Mouse (Mus musculus) embryonic facial prominence, embryonic 13.5 days (tissue): ENCODE measurements at regions not wholly inside any gene's neighbourhood (a gene's known extent, or its start where the extent isn't known, plus 50 kb on each side); places are given as distances from the start of the nearest gene placed in this dataset.

Experiments
- ATAC-seq: fragments of 200-750 bp; cut with Nextera tagmentation; 2 replicates; pipeline ENCODE4 v1.8.0; 2017; ENCODE audit warnings: low read depth; ENCODE audit not compliant: insufficient number of reproducible peaks, insufficient read depth, low FRiP score, low TSS enrichment
- H3K27ac ChIP-seq: fragments of 300-500 bp; sonication (generic); 2 replicates; pipeline ENCODE4 v1.5.1; 2015; ENCODE audit warnings: moderate library complexity, mild to moderate bottlenecking, inconsistent platforms
- H3K27me3 ChIP-seq: fragments of 300-500 bp; sonication (generic); 2 replicates; pipeline ENCODE4 v1.6.1; 2015; ENCODE audit warnings: mild to moderate bottlenecking, inconsistent platforms
- H3K36me3 ChIP-seq: fragments of 300-500 bp; sonication (generic); 2 replicates; pipeline ENCODE4 v1.6.1; 2015; ENCODE audit warnings: mild to moderate bottlenecking, inconsistent platforms
- H3K4me1 ChIP-seq: fragments of 300-500 bp; sonication (generic); 2 replicates; pipeline ENCODE4 v1.6.1; 2015; ENCODE audit warnings: inconsistent platforms
- H3K4me2 ChIP-seq: fragments of 300-500 bp; sonication (generic); 2 replicates; pipeline ENCODE4 v1.6.1; 2015; ENCODE audit warnings: moderate library complexity, mild to moderate bottlenecking, inconsistent platforms
- H3K4me3 ChIP-seq: fragments of 300-500 bp; sonication (generic); 2 replicates; pipeline ENCODE4 v1.5.1; 2015; ENCODE audit warnings: mild to moderate bottlenecking, inconsistent platforms
- H3K9ac ChIP-seq: fragments of 300-500 bp; sonication (generic); 2 replicates; pipeline ENCODE4 v1.6.1; 2015; ENCODE audit warnings: mild to moderate bottlenecking, inconsistent platforms
- H3K9me3 ChIP-seq: fragments of 300-500 bp; sonication (generic); 2 replicates; pipeline ENCODE4 v1.6.1; 2016; ENCODE audit warnings: inconsistent platforms
- WGBS: fragments of 180-500 bp; shearing (Covaris S2); methylation state at CpG from one replicate; pipeline ENCODE4 v1.1.7; 2015; ENCODE audit warnings: mixed read lengths; 5-methylcytosine and 5-hydroxymethylcytosine counted together

DNA sequence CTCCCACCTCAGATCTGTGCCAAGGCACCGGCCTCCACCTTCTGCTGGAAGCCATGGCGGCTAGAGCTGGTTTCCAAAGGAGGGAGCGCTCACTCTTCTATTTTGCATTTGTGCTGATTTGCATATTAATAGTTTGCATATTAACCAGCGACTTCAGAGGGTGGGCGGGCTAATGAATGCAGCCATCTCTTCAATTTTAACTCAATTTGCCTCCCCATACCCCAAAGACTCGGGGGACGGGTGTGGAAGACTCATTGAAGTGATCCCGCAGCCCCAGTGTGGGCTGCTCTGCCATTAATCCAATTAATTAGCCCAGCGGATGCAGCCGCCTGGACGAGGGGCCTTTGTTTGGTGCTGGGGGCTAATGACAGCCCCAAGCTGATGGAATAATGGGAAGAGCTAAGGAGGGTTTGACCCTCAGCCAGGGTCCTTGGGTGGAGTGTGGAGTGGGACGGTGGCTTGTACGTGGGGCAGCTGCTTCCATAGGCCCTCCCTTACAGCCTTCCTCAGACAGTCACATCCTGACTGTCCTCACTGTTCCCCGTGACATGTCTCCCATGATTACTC is 103.0 kb downstream of the Gm26897 start:
- Histone ChIP-seq H3K36me3 (no peaks in the 10 kb centered on the region), H3K9ac (no peak overlapping the region), H3K27ac (no peak overlapping the region), H3K4me3 (no peak overlapping the region), H3K4me1 (peaks cover 15% of the 10 kb centered on the region), H3K4me2 (peak overlapping the region; percentile 21; the same call in 1 of the 2 replicates), H3K9me3 (no peaks in the 10 kb centered on the region), H3K27me3 (peaks cover 25% of the 10 kb centered on the region)
- no peak for ATAC-seq
- WGBS, result 17% methylated on average over 14 of the region's 14 CpGs

DNA sequence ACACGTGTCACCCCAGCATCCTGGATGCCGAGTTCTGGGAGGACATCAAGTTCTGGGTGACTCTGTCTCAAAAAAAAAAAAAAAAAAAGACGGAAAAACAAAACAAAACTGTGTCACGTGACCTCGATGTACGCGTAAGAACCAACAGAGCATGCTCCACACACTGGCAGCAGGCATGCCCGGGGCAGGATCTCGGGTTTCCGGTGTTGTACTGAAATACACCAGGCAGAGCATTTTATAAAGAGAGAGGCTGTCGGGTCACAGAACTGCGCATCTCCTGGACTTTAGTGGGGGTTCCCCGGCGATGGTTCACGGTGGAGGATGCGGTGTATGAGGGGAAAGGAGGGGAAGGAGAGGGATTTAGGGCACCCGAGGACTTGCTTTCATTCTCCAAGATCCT is 108.7 kb downstream of the Gm26897 start:
- ATAC-seq, result peak; percentile 48; the same call in 1 of the 2 replicates
- Histone ChIP-seq H3K4me1 (peaks cover 18% of the 10 kb centered on the region), H3K27ac (no peak overlapping the region), H3K36me3 (no peaks in the 10 kb centered on the region), H3K4me2 (peak overlapping the region; percentile 52), H3K9ac (no peak overlapping the region), H3K9me3 (no peaks in the 10 kb centered on the region), H3K27me3 (peaks cover 25% of the 10 kb centered on the region; the same call in 1 of the 2 replicates), H3K4me3 (peak overlapping the region; percentile 17; the same call in 1 of the 2 replicates)
- 23% methylated on average over 17 of the region's 17 CpGs for WGBS

DNA sequence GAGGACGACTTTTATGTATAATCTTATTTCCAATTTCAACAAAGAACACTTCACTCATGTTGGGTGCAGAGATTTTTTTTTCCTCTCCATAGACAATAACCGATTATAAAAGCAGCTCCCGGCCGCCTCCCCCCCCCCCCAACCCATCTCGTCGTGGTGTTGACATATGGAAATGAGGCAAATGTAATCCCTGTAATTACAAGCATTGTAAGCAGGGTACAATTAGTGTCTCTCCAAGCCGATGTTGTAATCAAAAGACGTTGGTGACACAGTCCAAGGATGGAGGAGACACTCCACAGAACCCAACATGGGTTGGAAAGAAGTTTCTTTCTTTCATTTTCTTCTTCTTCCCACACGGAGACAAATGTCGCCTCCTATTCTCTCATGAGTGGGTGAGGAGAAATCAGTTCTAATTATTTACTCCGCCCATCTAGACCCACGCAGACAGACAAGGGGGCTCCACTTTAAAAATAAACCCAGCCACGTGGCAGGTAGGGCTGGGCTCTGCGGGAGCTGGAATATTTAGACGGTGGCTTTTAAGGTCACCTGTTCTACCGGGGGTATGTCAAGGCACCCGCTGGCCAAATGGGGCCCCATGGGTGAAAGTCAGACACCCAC is 110.0 kb downstream of the Gm26897 start:
- Histone ChIP-seq H3K9me3 (no peaks in the 10 kb centered on the region), H3K4me2 (peak overlapping the region; percentile 14; the same call in 1 of the 2 replicates), H3K27me3 (peaks cover 19% of the 10 kb centered on the region; the same call in 1 of the 2 replicates), H3K36me3 (no peaks in the 10 kb centered on the region), H3K9ac (no peak overlapping the region), H3K27ac (no peak overlapping the region), H3K4me1 (peaks cover 18% of the 10 kb centered on the region), H3K4me3 (no peak overlapping the region)
- ATAC-seq, result no peak
- 30% methylated on average over 17 of the region's 17 CpGs for WGBS

DNA sequence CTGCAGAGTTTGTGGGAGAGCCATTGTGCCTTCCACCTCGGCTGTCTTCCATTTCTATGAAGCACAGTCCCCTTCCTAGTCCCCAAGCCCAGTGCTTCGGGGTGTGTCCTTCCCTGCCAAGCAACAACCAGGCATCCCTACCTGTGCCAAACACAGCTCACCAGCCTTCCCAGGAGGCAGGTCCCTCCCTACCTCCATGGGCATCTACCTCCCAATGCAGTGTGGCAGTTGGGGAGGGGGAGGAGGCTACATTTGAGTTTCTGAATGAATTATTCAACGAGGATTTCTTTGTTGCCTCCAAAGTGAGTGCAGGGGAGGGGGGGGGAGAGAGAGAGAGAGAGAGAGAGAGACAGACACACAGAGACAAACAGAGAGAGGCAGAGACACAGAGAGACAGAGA is 110.8 kb downstream of the Gm26897 start:
- Histone ChIP-seq H3K27me3 (0 out of 2 replicates have a peak, but pooled peaks cover 18% of the 10 kb centered on the region), H3K27ac (no peak overlapping the region), H3K4me3 (no peak overlapping the region), H3K9me3 (no peaks in the 10 kb centered on the region), H3K9ac (no peak overlapping the region), H3K36me3 (no peaks in the 10 kb centered on the region), H3K4me2 (no peak overlapping the region), H3K4me1 (peaks cover 18% of the 10 kb centered on the region)
- ATAC-seq, result no peak
- 53% methylated on average over 3 of the region's 3 CpGs for WGBS

DNA sequence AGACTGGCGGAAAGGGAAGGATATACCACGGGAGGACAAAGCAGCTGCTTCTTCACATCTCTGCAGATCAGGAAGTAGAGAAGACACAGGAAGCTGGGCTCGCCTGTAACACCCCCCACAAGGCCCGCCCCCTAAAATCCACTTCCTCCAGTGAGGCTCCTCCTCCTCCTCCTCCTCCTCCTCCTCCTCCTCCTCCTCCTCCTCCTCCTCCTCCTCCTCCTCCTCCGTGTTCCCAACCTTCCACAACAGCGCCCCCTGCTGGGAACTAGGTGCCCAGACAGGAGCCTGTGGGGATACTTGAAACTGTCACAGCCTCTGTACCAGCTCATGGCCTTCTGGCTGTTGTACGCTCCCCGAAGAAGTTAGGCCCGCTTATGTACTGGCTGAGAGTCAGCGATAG is 115.2 kb downstream of the Gm26897 start:
- Histone ChIP-seq H3K36me3 (no peaks in the 10 kb centered on the region), H3K9me3 (no peaks in the 10 kb centered on the region), H3K27me3 (0 out of 2 replicates have a peak, but pooled peaks cover 16% of the 10 kb centered on the region), H3K27ac (no peak overlapping the region), H3K9ac (no peak overlapping the region), H3K4me3 (no peak overlapping the region), H3K4me1 (peaks cover 13% of the 10 kb centered on the region), H3K4me2 (no peak overlapping the region)
- 90% methylated on average over 8 of the region's 10 CpGs for WGBS
- ATAC-seq, result no peak

DNA sequence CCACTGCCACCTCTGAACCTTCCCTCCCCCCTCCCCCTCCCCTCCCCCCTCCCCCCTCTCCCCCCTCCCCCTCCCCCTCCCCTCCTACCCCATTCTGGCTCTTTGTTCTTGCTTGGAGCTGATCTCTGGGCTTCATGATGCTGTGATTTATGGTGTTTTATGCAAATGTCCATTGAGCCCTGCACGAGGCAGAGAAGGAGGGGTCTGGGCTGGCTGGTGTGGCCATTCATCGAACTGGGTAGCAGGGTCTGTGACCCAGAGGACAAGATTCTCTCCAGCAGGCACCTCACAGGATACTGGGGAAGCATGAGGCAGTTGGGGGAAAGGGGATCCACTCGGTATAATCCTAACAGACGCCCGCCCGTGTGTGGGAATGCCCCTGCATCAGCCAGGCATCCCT is 119.0 kb downstream of the Gm26897 start:
- Histone ChIP-seq H3K27me3 (no peaks in the 10 kb centered on the region), H3K4me1 (peaks cover 13% of the 10 kb centered on the region), H3K9me3 (no peaks in the 10 kb centered on the region), H3K4me2 (no peak overlapping the region), H3K27ac (no peak overlapping the region), H3K4me3 (no peak overlapping the region), H3K36me3 (no peaks in the 10 kb centered on the region), H3K9ac (no peak overlapping the region)
- ATAC-seq, result no peak
- WGBS, result 52% methylated on average over 6 of the region's 6 CpGs

DNA sequence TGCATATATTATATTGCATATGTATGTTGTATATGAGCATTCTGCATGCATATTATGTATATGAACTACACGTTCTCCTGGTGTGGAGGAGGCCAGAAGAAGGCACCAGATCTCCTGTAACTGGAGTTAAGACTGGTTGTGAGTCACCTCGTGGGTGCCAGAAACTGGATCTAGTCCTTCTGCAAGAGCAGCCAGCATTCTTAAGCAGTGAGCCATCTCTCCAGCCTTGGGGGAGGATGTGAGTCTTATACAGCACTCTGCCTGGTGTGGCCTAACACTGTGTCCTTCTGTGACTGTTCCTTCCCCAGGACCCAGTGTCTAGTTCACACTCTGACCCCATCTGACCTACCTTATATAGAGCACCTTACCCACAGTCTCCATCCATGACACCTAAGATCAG is 121.6 kb downstream of the Gm26897 start:
- H3K9ac ChIP-seq, result no peak overlapping the region
- H3K4me3 ChIP-seq, result no peak overlapping the region
- no peak overlapping the region for H3K27ac ChIP-seq
- H3K27me3 ChIP-seq, result no peaks in the 10 kb centered on the region
- H3K36me3 ChIP-seq, result no peaks in the 10 kb centered on the region
- H3K4me1 ChIP-seq, result peaks cover 18% of the 10 kb centered on the region
- WGBS, result 66% methylated on average over 2 of the region's 2 CpGs
- H3K4me2 ChIP-seq, result no peak overlapping the region
- no peaks in the 10 kb centered on the region for H3K9me3 ChIP-seq
- ATAC-seq, result no peak

DNA sequence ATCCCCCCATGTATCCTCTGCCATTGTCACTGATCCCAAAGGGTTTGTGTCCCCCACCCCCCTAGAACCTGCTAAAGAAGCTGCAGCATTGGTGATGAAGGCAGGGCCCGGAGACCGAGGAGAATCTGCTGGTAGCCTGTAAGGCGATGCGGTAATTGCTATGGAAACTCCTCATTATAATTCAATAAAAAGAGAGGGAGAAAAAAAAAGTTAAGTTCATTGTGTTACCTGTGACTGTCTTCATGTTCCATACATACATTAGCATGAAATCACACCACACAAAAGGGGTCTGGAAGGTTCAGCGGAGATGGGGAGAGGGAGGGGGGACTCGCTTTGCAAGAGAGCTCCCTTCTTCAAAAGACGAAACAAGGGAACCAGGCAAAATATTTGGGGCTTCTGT is 123.5 kb downstream of the Gm26897 start:
- no peak overlapping the region for H3K27ac ChIP-seq
- no peaks in the 10 kb centered on the region for H3K9me3 ChIP-seq
- ATAC-seq, result no peak
- H3K4me2 ChIP-seq, result no peak overlapping the region
- H3K4me3 ChIP-seq, result no peak overlapping the region
- no peaks in the 10 kb centered on the region for H3K36me3 ChIP-seq
- WGBS, result 67% methylated on average over 7 of the region's 7 CpGs
- no peaks in the 10 kb centered on the region for H3K27me3 ChIP-seq
- H3K9ac ChIP-seq, result no peak overlapping the region
- peaks cover 18% of the 10 kb centered on the region for H3K4me1 ChIP-seq

DNA sequence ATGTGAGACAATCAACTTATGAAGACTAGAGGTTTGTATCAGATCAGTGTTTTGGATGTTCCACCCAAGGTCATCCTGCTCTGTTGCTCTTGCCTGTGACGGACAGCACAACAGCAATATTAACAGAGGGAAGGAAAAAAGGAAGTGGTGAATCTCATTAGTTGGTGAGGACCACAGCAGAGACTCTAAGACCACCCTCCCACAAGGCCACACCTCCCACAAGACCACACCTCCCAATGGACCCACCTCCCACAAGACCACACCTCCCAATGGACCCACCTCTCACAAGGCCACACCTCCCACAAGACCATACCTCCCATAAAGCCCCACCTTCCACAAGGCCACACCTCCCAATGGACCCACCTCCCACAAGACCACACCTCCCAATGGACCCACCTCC is 126.7 kb downstream of the Gm26897 start:
- no peak overlapping the region for H3K27ac ChIP-seq
- H3K36me3 ChIP-seq, result no peaks in the 10 kb centered on the region
- ATAC-seq, result no peak
- 86% methylated on average over 1 of the region's 1 CpGs for WGBS
- no peaks in the 10 kb centered on the region; the same call in 1 of the 2 replicates for H3K27me3 ChIP-seq
- no peak overlapping the region for H3K4me2 ChIP-seq
- no peak overlapping the region for H3K4me3 ChIP-seq
- peaks cover 29% of the 10 kb centered on the region for H3K4me1 ChIP-seq
- no peak overlapping the region for H3K9ac ChIP-seq
- H3K9me3 ChIP-seq, result no peaks in the 10 kb centered on the region

DNA sequence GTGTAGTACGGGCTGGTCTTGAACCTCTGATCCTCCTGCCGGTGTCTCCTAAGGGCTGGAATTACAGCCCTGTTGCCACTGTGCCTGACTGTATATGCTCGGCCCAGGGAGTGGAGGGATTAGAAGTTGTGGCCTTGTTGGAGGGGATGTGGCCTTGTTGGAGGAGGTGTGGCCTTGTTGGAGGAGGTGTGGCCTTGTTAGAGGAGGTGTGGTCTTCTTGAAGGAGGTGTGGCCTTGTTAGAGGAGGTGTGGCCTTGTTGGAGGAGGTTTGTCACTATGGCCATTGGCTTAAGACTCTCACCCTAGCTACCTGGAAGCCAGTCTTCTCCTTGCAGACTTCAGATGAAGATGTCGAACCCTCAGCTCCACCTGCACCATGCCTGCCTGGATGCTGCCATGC is 128.6 kb downstream of the Gm26897 start:
- Histone ChIP-seq H3K9ac (no peak overlapping the region), H3K9me3 (no peaks in the 10 kb centered on the region)
- WGBS, result 93% methylated on average over 4 of the region's 4 CpGs

DNA sequence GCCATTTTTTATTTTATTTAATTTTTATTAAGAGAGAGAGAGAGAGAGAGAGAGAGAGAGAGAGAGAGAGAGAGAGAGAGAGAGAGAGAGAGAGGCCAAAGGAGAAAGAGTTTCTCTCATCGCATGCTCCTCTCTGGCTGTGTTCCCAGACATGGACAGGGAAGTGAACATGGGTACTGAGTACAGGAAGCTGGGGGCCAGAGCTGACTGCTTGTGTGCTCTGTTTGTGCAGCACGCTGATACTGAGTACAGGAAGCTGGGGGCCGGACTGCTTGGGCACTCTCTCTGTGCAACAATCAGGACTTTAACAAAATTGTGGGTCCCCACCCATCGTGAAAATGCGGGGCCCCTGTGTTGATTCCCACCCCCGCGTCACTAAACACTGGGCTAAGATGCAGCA is 130.2 kb downstream of the Gm26897 start:
- no peak overlapping the region for H3K27ac ChIP-seq
- H3K27me3 ChIP-seq, result no peaks in the 10 kb centered on the region; the same call in 1 of the 2 replicates
- H3K9ac ChIP-seq, result no peak overlapping the region
- H3K4me1 ChIP-seq, result peaks cover 17% of the 10 kb centered on the region; the same call in 1 of the 2 replicates
- H3K36me3 ChIP-seq, result no peaks in the 10 kb centered on the region
- 49% methylated on average over 7 of the region's 7 CpGs for WGBS
- no peaks in the 10 kb centered on the region for H3K9me3 ChIP-seq
- no peak overlapping the region for H3K4me3 ChIP-seq
- no peak overlapping the region for H3K4me2 ChIP-seq
- ATAC-seq, result no peak

More for the DNA sequence above, 128.6 kb downstream of the Gm26897 start:
- Histone ChIP-seq H3K4me1 (peaks cover 29% of the 10 kb centered on the region), H3K4me2 (no peak overlapping the region), H3K27me3 (no peaks in the 10 kb centered on the region; the same call in 1 of the 2 replicates), H3K4me3 (no peak overlapping the region), H3K36me3 (no peaks in the 10 kb centered on the region), H3K27ac (no peak overlapping the region)
- no peak for ATAC-seq

DNA sequence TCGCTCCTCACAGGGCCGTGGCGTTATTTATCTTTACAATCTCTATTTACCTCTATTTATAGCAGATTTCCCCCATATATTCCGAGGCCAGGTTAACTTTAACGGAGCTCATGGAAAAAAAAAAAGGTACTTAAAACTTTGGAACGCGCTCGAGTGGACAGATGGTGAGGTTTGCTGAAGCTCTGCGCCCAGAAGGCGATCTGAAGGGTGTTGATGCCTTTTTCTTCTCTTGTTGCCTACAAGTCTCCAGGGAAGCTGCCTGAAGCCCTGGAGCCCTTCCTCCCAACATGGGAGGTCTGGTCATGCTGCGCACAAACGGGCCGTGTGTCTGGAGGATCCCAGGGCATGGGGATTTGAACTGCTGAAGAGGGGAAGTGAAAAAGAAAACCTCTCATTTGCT is 130.9 kb downstream of the Gm26897 start:
- Histone ChIP-seq H3K4me2 (no peak overlapping the region), H3K4me3 (no peak overlapping the region), H3K27me3 (no peaks in the 10 kb centered on the region; the same call in 1 of the 2 replicates), H3K9me3 (no peaks in the 10 kb centered on the region), H3K27ac (no peak overlapping the region), H3K9ac (no peak overlapping the region), H3K36me3 (no peaks in the 10 kb centered on the region), H3K4me1 (peaks cover 17% of the 10 kb centered on the region; the same call in 1 of the 2 replicates)
- WGBS, result 66% methylated on average over 13 of the region's 13 CpGs
- no peak for ATAC-seq
